Mouse (Mus musculus) hindbrain, embryonic 12.5 days (tissue): ENCODE measurements around the gene Ciapin1. TPM values are rescaled to one million over a fixed set of nuclear protein-coding genes. Genes with fewer than 3 reads are reported as not detected.

Experiments
- ATAC-seq: fragments of 200-750 bp; cut with Nextera tagmentation; 2 replicates; pipeline ENCODE4 v1.8.0; 2017; ENCODE audit warnings: moderate TSS enrichment; ENCODE audit not compliant: low FRiP score
- H3K27ac ChIP-seq: fragments of 300-500 bp; sonication (generic); 2 replicates; pipeline ENCODE4 v1.5.1; 2016; ENCODE audit warnings: mild to moderate bottlenecking
- H3K27me3 ChIP-seq: fragments of 300-500 bp; sonication (generic); 2 replicates; pipeline ENCODE4 v1.6.1; 2016; ENCODE audit warnings: mild to moderate bottlenecking
- H3K36me3 ChIP-seq: fragments of 300-500 bp; sonication (generic); 2 replicates; pipeline ENCODE4 v1.6.1; 2016; ENCODE audit warnings: mild to moderate bottlenecking
- H3K4me1 ChIP-seq: fragments of 300-500 bp; sonication (generic); 2 replicates; pipeline ENCODE4 v1.6.1; 2016
- H3K4me2 ChIP-seq: fragments of 300-500 bp; sonication (generic); replicated peaks from 2 replicates; pipeline ENCODE4 v1.6.1; 2016; ENCODE audit warnings: mild to moderate bottlenecking
- H3K4me3 ChIP-seq: fragments of 300-500 bp; sonication (generic); 2 replicates; pipeline ENCODE4 v1.5.1; 2016; ENCODE audit warnings: mild to moderate bottlenecking
- H3K9ac ChIP-seq: fragments of 300-500 bp; sonication (generic); 2 replicates; pipeline ENCODE4 v1.6.1; 2016; ENCODE audit warnings: mild to moderate bottlenecking, moderate library complexity
- H3K9me3 ChIP-seq: fragments of 300-500 bp; sonication (generic); replicated peaks from 2 replicates; pipeline ENCODE4 v1.6.1; 2016; ENCODE audit warnings: mild to moderate bottlenecking
- WGBS: fragments of 180-500 bp; shearing (Covaris S2); methylation state at CpG from one replicate; pipeline ENCODE4 v1.1.7; 2016; 5-methylcytosine and 5-hydroxymethylcytosine counted together
- polyA plus RNA-seq: library from polyadenylated mRNA; unstranded; fragments of >200 nt; fragmentation: Nextera tagmentation; extraction: Ambion mirVana; gene quantifications from 2 replicates; pipeline ENCODE4 v1.2.1, GENCODE M21; 2016

The Ciapin1 gene
- polyA plus RNA-seq, 1 experiment from 2014 or later, result 169 TPM

DNA sequence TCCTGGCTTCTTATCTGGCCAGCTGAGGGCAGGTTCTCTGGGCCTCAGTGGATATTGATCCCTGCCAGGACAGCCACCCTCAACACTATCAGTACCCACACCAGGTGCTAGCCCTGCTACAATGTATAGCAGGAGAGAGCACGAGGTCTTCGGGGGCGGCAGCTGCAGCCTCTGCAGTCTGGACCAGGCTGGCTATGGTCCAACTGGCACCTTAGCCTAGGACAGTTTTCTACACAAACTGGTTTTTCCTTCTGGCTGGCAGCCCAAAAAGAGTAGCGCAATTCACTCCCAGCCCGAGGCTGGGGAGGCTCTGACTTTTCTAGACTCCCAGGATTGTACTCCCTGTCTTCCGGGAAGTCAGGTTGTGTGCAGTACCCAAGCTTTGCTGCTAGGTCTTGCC, 67.2 kb downstream of the Ciapin1 start:
- H3K36me3 ChIP-seq, result no peaks in the 10 kb centered on the region
- peaks cover 42% of the 10 kb centered on the region for H3K27me3 ChIP-seq
- no peak overlapping the region for H3K9ac ChIP-seq
- H3K4me2 ChIP-seq, result no peak overlapping the region
- ATAC-seq, result no peak
- H3K4me1 ChIP-seq, result peaks cover 33% of the 10 kb centered on the region
- H3K4me3 ChIP-seq, result no peak overlapping the region
- no peak overlapping the region for H3K27ac ChIP-seq
- 50% methylated on average over 6 of the region's 6 CpGs for WGBS
- H3K9me3 ChIP-seq, result no peaks in the 10 kb centered on the region

Other genes starting within 250 kb of the Ciapin1 start
- gene Rspry1, start 236.4 kb downstream of the Ciapin1 start, polyA plus RNA-seq, result 53.6 and 54.8 TPM in 2 replicates
- gene Fam192a, start 236.4 kb downstream of the Ciapin1 start, polyA plus RNA-seq, result 89.6 and 99.7 TPM in 2 replicates
- gene Arl2bp, start 171.8 kb downstream of the Ciapin1 start, polyA plus RNA-seq, result 205 and 223 TPM in 2 replicates
- gene Pllp, start 142.1 kb downstream of the Ciapin1 start, polyA plus RNA-seq, result 0.25 and 0.41 TPM in 2 replicates
- not detected in 2 replicates for gene Ccl22, start 92.8 kb downstream of the Ciapin1 start, polyA plus RNA-seq
- gene Cx3cl1, start 66.3 kb downstream of the Ciapin1 start, polyA plus RNA-seq, result 10.6 and 14.2 TPM in 2 replicates
- not detected in 2 replicates for gene Ccl17, start 27.9 kb downstream of the Ciapin1 start, polyA plus RNA-seq
- 52.6 and 55.3 TPM in 2 replicates for gene Coq9, start within 50 bp of the Ciapin1 start, polyA plus RNA-seq
- 120 and 129 TPM in 2 replicates for gene Polr2c, start 19.1 kb upstream of the Ciapin1 start, polyA plus RNA-seq
- gene Dok4, start 38.0 kb upstream of the Ciapin1 start, polyA plus RNA-seq, result 28.4 and 29.9 TPM in 2 replicates
- gene Ccdc102a, start 79.7 kb upstream of the Ciapin1 start, polyA plus RNA-seq, result 30.8 and 30.9 TPM in 2 replicates
- gene Adgrg5, start 85.3 kb upstream of the Ciapin1 start, polyA plus RNA-seq, result 0.12 TPM in 1 of 2 replicates, not detected in the other
- 187 and 194 TPM in 2 replicates for gene Adgrg1, start 136.4 kb upstream of the Ciapin1 start, polyA plus RNA-seq
- gene Adgrg3, start 179.3 kb upstream of the Ciapin1 start, polyA plus RNA-seq, result 1.9 TPM in 2 replicates
- gene Drc7, start 216.7 kb upstream of the Ciapin1 start, polyA plus RNA-seq, result 1.3 and 2.3 TPM in 2 replicates
- 36.2 and 39.4 TPM in 2 replicates for gene Katnb1, start 242.8 kb upstream of the Ciapin1 start, polyA plus RNA-seq